ENCODE assay signal across 28 mouse cellular contexts in genomic region chr16:10825840-10826239, GRCm38 (mm10). TPM values are rescaled to one million over a fixed set of nuclear protein-coding genes. Genes with fewer than 3 reads are reported as not detected.
"Had no signal": no experiment of that assay in that cellular context is flagged by ENCODE, and none has a peak within 500 bp of the region (broad histone marks: within the 10 kb centered on the region; RNA-seq: fewer than 3 reads in every experiment).

No protein-coding gene starts in this region.

- H3K9ac ChIP-seq: liver, embryonic 15.5 days; liver, postnatal 0 days; lung, embryonic 15.5 days; midbrain, embryonic 13.5 days; midbrain, embryonic 15.5 days; neural tube, embryonic 13.5 days; neural tube, embryonic 15.5 days; stomach, embryonic 15.5 days had no signal

- H3K4me3 ChIP-seq: liver, embryonic 15.5 days; lung, embryonic 15.5 days; megakaryocyte, embryonic 14.5 days; midbrain, embryonic 13.5 days; midbrain, embryonic 15.5 days; myocyte; neural tube, embryonic 13.5 days; neural tube, embryonic 15.5 days; stomach, embryonic 15.5 days had no signal

- DNase-seq: liver, postnatal 0 days; lung, adult 2 months; lung, postnatal 14 days; lung, postnatal 36 days; retina, postnatal 1 day; right cerebral cortex, adult 18-20 months; right cerebral cortex, postnatal 25 days; right cerebral cortex, postnatal 4 days; thymus, postnatal 4 days had no signal

- H3K27me3 ChIP-seq: lung, embryonic 15.5 days; midbrain, embryonic 13.5 days; midbrain, embryonic 15.5 days; neural tube, embryonic 13.5 days; neural tube, embryonic 15.5 days; stomach, embryonic 15.5 days had no signal

- H3K27ac ChIP-seq: liver, embryonic 15.5 days; lung, embryonic 15.5 days; macrophage; midbrain, embryonic 13.5 days; midbrain, embryonic 15.5 days; neural tube, embryonic 13.5 days; neural tube, embryonic 15.5 days; stomach, embryonic 15.5 days; stomach, postnatal 0 days had no signal

- H3K9me3 ChIP-seq: liver, embryonic 15.5 days; lung, embryonic 15.5 days; midbrain, embryonic 13.5 days; midbrain, embryonic 15.5 days; neural tube, embryonic 13.5 days; neural tube, embryonic 15.5 days; stomach, embryonic 15.5 days had no signal

- H3K4me1 ChIP-seq: liver, embryonic 15.5 days; midbrain, embryonic 13.5 days; midbrain, embryonic 15.5 days; neural tube, embryonic 13.5 days; neural tube, embryonic 15.5 days had no signal

- H3K4me2 ChIP-seq: liver, embryonic 15.5 days; lung, embryonic 15.5 days; midbrain, embryonic 11.5 days; midbrain, embryonic 13.5 days; midbrain, embryonic 15.5 days; neural tube, embryonic 13.5 days; neural tube, embryonic 15.5 days; stomach, embryonic 15.5 days had no signal

- H3K36me3 ChIP-seq: liver, embryonic 15.5 days; lung, embryonic 15.5 days; midbrain, embryonic 13.5 days; midbrain, embryonic 15.5 days; neural tube, embryonic 13.5 days; neural tube, embryonic 15.5 days; stomach, embryonic 15.5 days had no signal

- ATAC-seq: liver, postnatal 0 days; lung, postnatal 0 days; midbrain, embryonic 13.5 days; midbrain, embryonic 15.5 days had no signal

RNA-seq across cellular contexts. Expression of gene Gm11172, which starts 13.1 kb away (rescaled TPM):
- total RNA-seq: megakaryocyte progenitor cell, adult 5-6 weeks had no signal
- polyA plus RNA-seq: liver, embryonic 15.5 days; liver, postnatal 0 days; lung, adult 2 months; lung, embryonic 15.5 days; lung, postnatal 0 days; macrophage; midbrain, embryonic 11.5 days; midbrain, embryonic 13.5 days; midbrain, embryonic 15.5 days; myocyte; neural tube, embryonic 11.5 days; neural tube, embryonic 13.5 days; neural tube, embryonic 15.5 days; small intestine, adult 2 months; spleen, adult 2 months; stomach, embryonic 15.5 days; stomach, postnatal 0 days; testis, adult 2 months; urinary bladder, adult 2 months had no signal

RNA-seq across cellular contexts. Expression of gene Prm1, which starts 20.2 kb away (rescaled TPM):
- total RNA-seq: megakaryocyte progenitor cell, adult 5-6 weeks had no signal
- polyA plus RNA-seq: liver, embryonic 15.5 days; liver, postnatal 0 days; lung, postnatal 0 days; macrophage; midbrain, embryonic 11.5 days; midbrain, embryonic 13.5 days; myocyte; neural tube, embryonic 11.5 days; small intestine, adult 2 months; stomach, embryonic 15.5 days; urinary bladder, adult 2 months had no signal

RNA-seq across cellular contexts. Expression of gene Prm2, which starts 29.9 kb away (rescaled TPM):
- total RNA-seq: megakaryocyte progenitor cell, adult 5-6 weeks had no signal
- polyA plus RNA-seq: liver, embryonic 15.5 days; liver, postnatal 0 days; lung, embryonic 15.5 days; lung, postnatal 0 days; macrophage; midbrain, embryonic 11.5 days; midbrain, embryonic 13.5 days; midbrain, embryonic 15.5 days; myocyte; neural tube, embryonic 11.5 days; neural tube, embryonic 13.5 days; neural tube, embryonic 15.5 days; small intestine, adult 2 months; spleen, adult 2 months; stomach, embryonic 15.5 days; stomach, postnatal 0 days; urinary bladder, adult 2 months had no signal

RNA-seq across cellular contexts. Expression of gene Prm3, which starts 35.1 kb away (rescaled TPM):
- total RNA-seq: megakaryocyte progenitor cell, adult 5-6 weeks had no signal
- polyA plus RNA-seq: liver, embryonic 15.5 days; liver, postnatal 0 days; lung, adult 2 months; lung, embryonic 15.5 days; lung, postnatal 0 days; macrophage; midbrain, embryonic 11.5 days; midbrain, embryonic 13.5 days; midbrain, embryonic 15.5 days; myocyte; neural tube, embryonic 11.5 days; neural tube, embryonic 13.5 days; neural tube, embryonic 15.5 days; small intestine, adult 2 months; spleen, adult 2 months; stomach, embryonic 15.5 days; stomach, postnatal 0 days; urinary bladder, adult 2 months had no signal
